Mouse (Mus musculus) v-Abl transformed pro-B cells (cell line): ENCODE measurements around the gene Rmdn3.

Experiments
- in situ Hi-C, 2 experiments: fragments of 400-800 bp; cut with MboI; formaldehyde crosslinking; loops; one replicate each; pipeline ENCODE4 v1.15.1; 2025; ENCODE audit not compliant: unreplicated experiment in 2 of 2

The Rmdn3 gene

GRCm38 (mm10) chr2:119172446-119172845 lies 15.6 kb upstream of the Rmdn3 start:
- in situ Hi-C loops, result no loop called here

- in situ Hi-C loops, result no loop called here
These were observed 14.7 kb upstream of the Rmdn3 start for GRCm38 (mm10) chr2:119171574-119171973.

- in situ Hi-C loops, result no loop called here
These were observed 13.4 kb upstream of the Rmdn3 start for GRCm38 (mm10) chr2:119170282-119170681.

GRCm38 (mm10) chr2:119167866-119168256 lies 11.0 kb upstream of the Rmdn3 start:
- in situ Hi-C loops, result no loop called here

- in situ Hi-C loops, result no loop called here
These were observed 10.3 kb upstream of the Rmdn3 start, which contains the start of gene Gchfr for GRCm38 (mm10) chr2:119166901-119167865. TSS of gene Gchfr (plus strand) at chr2:119167773.

GRCm38 (mm10) chr2:119165401-119165800 lies 8.6 kb upstream of the Rmdn3 start:
- in situ Hi-C loops, result no loop called here

GRCm38 (mm10) chr2:119163999-119164398 lies 7.2 kb upstream of the Rmdn3 start:
- in situ Hi-C loops, result no loop called here

GRCm38 (mm10) chr2:119163135-119163534 lies 6.3 kb upstream of the Rmdn3 start:
- in situ Hi-C loops, result no loop called here

GRCm38 (mm10) chr2:119161247-119161646 lies 4.4 kb upstream of the Rmdn3 start:
- in situ Hi-C loops, result no loop called here

GRCm38 (mm10) chr2:119157836-119158235 lies 1.0 kb upstream of the Rmdn3 start:
- in situ Hi-C loops, result no loop called here

- in situ Hi-C loops, result no loop called here
These were observed 653 bp downstream of the Rmdn3 start for GRCm38 (mm10) chr2:119156081-119156680.

- in situ Hi-C loops, result no loop called here
These were observed 1.4 kb downstream of the Rmdn3 start for GRCm38 (mm10) chr2:119155388-119155787.

- in situ Hi-C loops, result loop anchor here (5.0 kb wide), 1 partner anchor 33 kb away; no protein-coding TSS in a partner anchor
These were observed 2.2 kb downstream of the Rmdn3 start for GRCm38 (mm10) chr2:119154683-119155082.

GRCm38 (mm10) chr2:119152255-119152654 lies 4.6 kb downstream of the Rmdn3 start:
- in situ Hi-C loops, result loop anchor here (5.0 kb wide), 1 partner anchor 35 kb away; no protein-coding TSS in a partner anchor

GRCm38 (mm10) chr2:119147775-119148174 lies 9.1 kb downstream of the Rmdn3 start:
- in situ Hi-C loops, result no loop called here

- in situ Hi-C loops, result no loop called here
These were observed 9.6 kb downstream of the Rmdn3 start for GRCm38 (mm10) chr2:119147160-119147678.

GRCm38 (mm10) chr2:119146435-119146834 lies 10.4 kb downstream of the Rmdn3 start:
- in situ Hi-C loops, result no loop called here

GRCm38 (mm10) chr2:119145199-119145598 lies 11.6 kb downstream of the Rmdn3 start:
- in situ Hi-C loops, result no loop called here

GRCm38 (mm10) chr2:119136346-119136898 lies 20.4 kb downstream of the Rmdn3 start:
- in situ Hi-C loops, result no loop called here

GRCm38 (mm10) chr2:119113121-119113925 lies 43.5 kb downstream of the Rmdn3 start:
- in situ Hi-C loops, result no loop called here
